Mouse (Mus musculus) forebrain, embryonic 11.5 days (tissue): Measurements from ENCODE around the gene Csrp1. TPM values are rescaled to one million over a fixed set of nuclear protein-coding genes. Genes with fewer than 3 reads are reported as not detected.

Source experiments
- ATAC-seq: fragments of 200-750 bp; cut with Nextera tagmentation; replicated peaks from 2 replicates; pipeline ENCODE4 v1.8.0; 2017; ENCODE audit warnings: moderate TSS enrichment; ENCODE audit not compliant: low FRiP score
- DNase-seq: peaks from one replicate; pipeline ENCODE4 v3.0.0-alpha.2; 2017; ENCODE audit warnings: low spot score
- H3K27ac ChIP-seq: fragments of 300-500 bp; sonication (generic); 2 replicates; pipeline ENCODE4 v1.5.1; 2014; ENCODE audit warnings: low read depth, low read length
- H3K27me3 ChIP-seq: fragments of 300-500 bp; sonication (generic); 2 replicates; pipeline ENCODE4 v1.6.1; 2014; ENCODE audit warnings: mild to moderate bottlenecking, low read length, mixed read lengths; ENCODE audit not compliant: control insufficient read depth, insufficient read depth
- H3K36me3 ChIP-seq: fragments of 300-500 bp; sonication (generic); 2 replicates; pipeline ENCODE4 v1.6.1; 2014; ENCODE audit warnings: mild to moderate bottlenecking, low read length, moderate library complexity, mixed read lengths; ENCODE audit not compliant: control insufficient read depth, insufficient read depth
- H3K4me1 ChIP-seq: fragments of 300-500 bp; sonication (generic); replicated peaks from 2 replicates; pipeline ENCODE4 v1.6.1; 2014; ENCODE audit warnings: low read length, mixed read lengths; ENCODE audit not compliant: control insufficient read depth, insufficient read depth
- H3K4me2 ChIP-seq: fragments of 300-500 bp; sonication (generic); 2 replicates; pipeline ENCODE4 v1.6.1; 2014; ENCODE audit warnings: low read depth, mild to moderate bottlenecking, low read length, moderate library complexity, mixed read lengths; ENCODE audit not compliant: severe bottlenecking
- H3K4me3 ChIP-seq: fragments of 300-500 bp; sonication (generic); 2 replicates; pipeline ENCODE4 v1.5.1; 2014; ENCODE audit warnings: low read depth, low read length
- H3K9ac ChIP-seq: fragments of 300-500 bp; sonication (generic); 2 replicates; pipeline ENCODE4 v1.6.1; 2014; ENCODE audit warnings: low read length
- H3K9me3 ChIP-seq: fragments of 300-500 bp; sonication (generic); 2 replicates; pipeline ENCODE4 v1.6.1; 2016; ENCODE audit warnings: low read length, mixed read lengths; ENCODE audit not compliant: control insufficient read depth
- WGBS: fragments of 180-500 bp; shearing (Covaris S2); extraction: QIAGEN DNeasy Blood & Tissue Kit; methylation state at CpG from one replicate; pipeline ENCODE4 v1.1.7; 2014; 5-methylcytosine and 5-hydroxymethylcytosine counted together
- polyA plus RNA-seq: library from polyadenylated mRNA; unstranded; fragments of >200 nt; fragmentation: Nextera tagmentation; extraction: Ambion mirVana; gene quantifications from 2 replicates; pipeline ENCODE4 v1.2.1, GENCODE M21; 2014

Csrp1 gene
- polyA plus RNA-seq, 1 experiment from 2014 or later, result 37.1 TPM

GRCm38 (mm10) chr1:135789815-135790214 is 70.0 kb downstream of the Csrp1 start:
- H3K9me3 ChIP-seq, result no peaks in the 10 kb centered on the region
- H3K4me2 ChIP-seq, result no peak overlapping the region
- 0 out of 2 replicates have a peak, but pooled peaks have one; percentile 36 for ATAC-seq
- no peak overlapping the region for H3K27ac ChIP-seq
- DNase-seq, result peak; percentile 88
- peaks cover 3% of the 10 kb centered on the region; the same call in 1 of the 2 replicates for H3K4me1 ChIP-seq
- no peaks in the 10 kb centered on the region for H3K36me3 ChIP-seq
- 10% methylated on average over 5 of the region's 5 CpGs for WGBS
- H3K4me3 ChIP-seq, result no peak overlapping the region
- no peak overlapping the region for H3K9ac ChIP-seq
- 0 out of 2 replicates have a peak, but pooled peaks cover 3% of the 10 kb centered on the region for H3K27me3 ChIP-seq

- H3K4me2 ChIP-seq, result no peak overlapping the region
- H3K4me3 ChIP-seq, result no peak overlapping the region
- no peaks in the 10 kb centered on the region for H3K9me3 ChIP-seq
- peaks cover 3% of the 10 kb centered on the region; the same call in 1 of the 2 replicates for H3K4me1 ChIP-seq
- ATAC-seq, result no peak
- DNase-seq, result no peak
- 0 out of 2 replicates have a peak, but pooled peaks cover 3% of the 10 kb centered on the region for H3K27me3 ChIP-seq
- H3K36me3 ChIP-seq, result no peaks in the 10 kb centered on the region
- no peak overlapping the region for H3K9ac ChIP-seq
- no peak overlapping the region for H3K27ac ChIP-seq
- WGBS, result 64% methylated on average over 13 of the region's 13 CpGs
Measured at GRCm38 (mm10) chr1:135792143-135792939, 72.5 kb downstream of the Csrp1 start.

- H3K4me1 ChIP-seq, result peaks cover 3% of the 10 kb centered on the region; the same call in 1 of the 2 replicates
- no peak overlapping the region for H3K27ac ChIP-seq
- no peak; the same call in 1 of the 2 replicates for ATAC-seq
- 0 out of 2 replicates have a peak overlapping the region, but pooled peaks have one; percentile 30 for H3K9ac ChIP-seq
- no peak for DNase-seq
- H3K9me3 ChIP-seq, result no peaks in the 10 kb centered on the region
- H3K27me3 ChIP-seq, result 0 out of 2 replicates have a peak, but pooled peaks cover 3% of the 10 kb centered on the region
- H3K36me3 ChIP-seq, result no peaks in the 10 kb centered on the region
- WGBS, result 18% methylated on average over 25 of the region's 27 CpGs
- H3K4me2 ChIP-seq, result peak overlapping the region; percentile 44
- H3K4me3 ChIP-seq, result peak overlapping the region; percentile 5; the same call in 1 of the 2 replicates
Measured at GRCm38 (mm10) chr1:135793370-135794215, 73.7 kb downstream of the Csrp1 start.

GRCm38 (mm10) chr1:135794216-135795134 is 74.6 kb downstream of the Csrp1 start:
- 0 out of 2 replicates have a peak, but pooled peaks cover 3% of the 10 kb centered on the region for H3K27me3 ChIP-seq
- no peak overlapping the region for H3K4me3 ChIP-seq
- H3K9ac ChIP-seq, result no peak overlapping the region
- no peak for ATAC-seq
- H3K4me2 ChIP-seq, result no peak overlapping the region; the same call in 1 of the 2 replicates
- H3K4me1 ChIP-seq, result peaks cover 3% of the 10 kb centered on the region; the same call in 1 of the 2 replicates
- H3K9me3 ChIP-seq, result no peaks in the 10 kb centered on the region
- no peaks in the 10 kb centered on the region for H3K36me3 ChIP-seq
- 42% methylated on average over 20 of the region's 20 CpGs for WGBS
- no peak for DNase-seq
- no peak overlapping the region for H3K27ac ChIP-seq

GRCm38 (mm10) chr1:135798492-135798891 is 78.6 kb downstream of the Csrp1 start:
- Histone ChIP-seq H3K9ac (no peak overlapping the region), H3K27ac (no peak overlapping the region), H3K9me3 (no peaks in the 10 kb centered on the region), H3K4me2 (no peak overlapping the region), H3K4me1 (no peaks in the 10 kb centered on the region; the same call in 1 of the 2 replicates), H3K27me3 (0 out of 2 replicates have a peak, but pooled peaks cover 2% of the 10 kb centered on the region), H3K36me3 (no peaks in the 10 kb centered on the region), H3K4me3 (no peak overlapping the region)
- DNase-seq (no peak), ATAC-seq (no peak)
- WGBS, result 87% methylated on average over 1 of the region's 1 CpGs

- Histone ChIP-seq H3K27ac (no peak overlapping the region), H3K27me3 (no peaks in the 10 kb centered on the region), H3K9me3 (no peaks in the 10 kb centered on the region), H3K4me3 (no peak overlapping the region), H3K36me3 (no peaks in the 10 kb centered on the region), H3K9ac (no peak overlapping the region), H3K4me2 (no peak overlapping the region), H3K4me1 (no peaks in the 10 kb centered on the region)
- DNase-seq (no peak), ATAC-seq (no peak)
- WGBS, result 78% methylated on average over 8 of the region's 8 CpGs
Measured at GRCm38 (mm10) chr1:135799109-135799627, 79.3 kb downstream of the Csrp1 start.

GRCm38 (mm10) chr1:135800192-135800950 is 80.5 kb downstream of the Csrp1 start:
- Histone ChIP-seq H3K27me3 (no peaks in the 10 kb centered on the region), H3K9me3 (no peaks in the 10 kb centered on the region), H3K4me3 (no peak overlapping the region), H3K36me3 (no peaks in the 10 kb centered on the region), H3K9ac (no peak overlapping the region), H3K4me1 (no peaks in the 10 kb centered on the region), H3K27ac (no peak overlapping the region), H3K4me2 (no peak overlapping the region)
- WGBS, result 70% methylated on average over 8 of the region's 8 CpGs
- no peak for DNase-seq
- ATAC-seq, result no peak
